Mouse (Mus musculus): ENCODE data around the gene Cd80.

- no peak for TF ChIP-seq NRF1 (IDR thresholded peaks at IDR 0.05; ENCODE audit: insufficient read depth, low read depth, low read length, poor library complexity, severe bottlenecking)
- TF ChIP-seq USF1 (IDR thresholded peaks at IDR 0.05; ENCODE audit: low read depth, low read length) = no peak
- no peak for TF ChIP-seq POLR2A (IDR thresholded peaks at IDR 0.05; ENCODE audit: control insufficient read depth in 1 of 2, insufficient read depth in 1 of 2, low read depth in 1 of 2, low read length in 2 of 2, poor library complexity in 1 of 2)
- TF ChIP-seq TCF12 (IDR thresholded peaks at IDR 0.05; ENCODE audit: low read depth, low read length) = no peak
These were observed 83.5 kb downstream of the Cd80 start for GRCm38 (mm10) chr16:38538716-38539380.
